Mouse (Mus musculus) testis, postnatal 10 days (tissue): ENCODE measurements around the gene Triml1.
A peak's percentile ranks its signal among the peaks of the same experiment; 100 is the strongest.

Source experiments
- DNase-seq: peaks from one replicate; pipeline ENCODE4 v3.0.0; 2021; ENCODE audit warnings: low spot score

Gene Triml1

DNA sequence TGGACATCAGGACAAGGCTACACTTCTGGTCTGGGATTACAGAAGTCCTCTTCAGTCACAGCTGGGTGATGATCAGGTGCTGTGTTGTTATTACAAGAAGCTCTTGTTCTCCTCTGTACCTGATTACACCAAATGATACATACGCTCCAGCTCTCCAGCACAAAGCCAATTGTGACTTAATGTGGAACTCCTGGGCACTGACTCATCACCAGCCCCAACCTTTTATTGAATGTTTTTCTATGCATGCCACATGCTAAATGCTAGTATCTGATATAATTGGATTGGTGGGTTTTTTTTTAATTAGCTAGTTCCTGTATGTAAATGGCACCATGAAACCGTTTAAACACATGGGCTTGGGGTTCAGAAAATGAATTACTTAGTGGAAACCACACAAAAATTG, at the start of gene Triml1:
Gene Triml1 (minus strand): TSS at position 101 of the 400 bp plus-strand sequence.
- DNase-seq = no peak

DNA sequence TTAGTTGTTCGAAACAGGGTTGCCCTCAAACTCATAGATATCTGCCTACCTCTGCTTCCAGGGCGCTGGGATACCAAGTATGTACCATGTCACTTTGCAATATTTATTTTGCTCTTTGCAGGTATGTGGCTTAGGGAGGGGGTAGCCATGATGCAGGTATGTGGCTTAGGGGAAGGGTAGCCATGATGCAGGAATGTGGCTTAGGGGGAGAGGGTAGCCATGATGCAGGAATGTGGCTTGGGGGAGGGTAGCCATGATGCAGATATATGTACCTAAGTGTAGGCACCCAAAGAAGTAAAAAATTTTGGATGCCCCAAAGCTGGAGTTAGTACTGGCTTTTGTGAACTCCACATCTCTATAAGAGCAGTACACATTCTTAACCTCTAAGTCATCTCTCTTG, 41.0 kb upstream of the Triml1 start:
- DNase-seq = no peak

DNA sequence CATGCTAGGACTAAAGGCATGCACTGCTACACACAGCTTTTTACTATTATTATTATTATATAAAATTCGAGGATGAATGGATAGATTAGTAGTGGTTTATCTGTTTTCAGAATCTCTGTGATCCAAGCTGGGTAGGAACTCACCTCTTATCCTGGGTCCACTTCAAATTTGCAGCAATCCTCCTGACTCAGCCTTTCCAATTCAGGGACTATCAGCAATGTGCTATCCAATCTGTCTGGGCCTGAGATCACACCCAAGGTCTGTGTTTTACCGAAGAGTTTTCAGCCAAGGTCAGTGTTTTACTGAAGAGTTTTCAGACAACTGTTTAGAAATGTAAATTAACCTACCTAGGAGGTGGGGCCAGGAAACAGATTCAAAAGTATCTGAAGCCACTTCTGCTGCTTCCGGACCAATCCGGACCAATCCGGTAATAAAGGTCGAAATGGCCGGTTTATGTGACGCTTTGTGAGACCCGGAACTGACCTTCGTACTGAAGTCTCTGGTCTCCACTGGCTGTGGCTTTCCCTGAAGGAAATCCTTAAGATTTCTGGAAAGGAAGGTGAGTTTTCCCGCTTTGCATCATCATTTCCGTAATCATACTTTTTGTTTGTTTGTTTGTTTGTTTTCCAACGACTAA, 38.9 kb upstream of the Triml1 start, which contains the start of gene Triml2:
Gene Triml2 (plus strand): TSS at position 488 of the 637 bp plus-strand sequence.
- no peak for DNase-seq

DNA sequence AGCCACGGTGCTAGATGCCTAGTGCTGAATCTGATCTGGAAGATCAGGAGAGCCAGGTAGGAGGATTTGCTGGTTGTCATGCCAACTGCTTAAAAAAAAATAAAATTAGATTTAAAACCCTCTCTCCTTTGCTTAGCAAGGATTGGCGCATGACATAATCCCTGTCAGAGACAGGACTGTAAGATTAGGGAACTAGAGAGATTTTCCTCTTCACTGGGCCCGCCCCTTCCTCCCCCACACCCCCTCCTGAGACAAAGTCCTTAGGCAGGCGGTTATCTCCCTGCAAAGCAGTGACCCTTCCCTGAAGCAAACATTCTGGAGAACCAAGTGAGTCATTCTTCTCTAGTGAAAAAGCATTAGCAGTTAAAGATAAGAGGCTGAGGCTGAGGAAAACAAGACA, 37.9 kb upstream of the Triml1 start:
- no peak for DNase-seq

DNA sequence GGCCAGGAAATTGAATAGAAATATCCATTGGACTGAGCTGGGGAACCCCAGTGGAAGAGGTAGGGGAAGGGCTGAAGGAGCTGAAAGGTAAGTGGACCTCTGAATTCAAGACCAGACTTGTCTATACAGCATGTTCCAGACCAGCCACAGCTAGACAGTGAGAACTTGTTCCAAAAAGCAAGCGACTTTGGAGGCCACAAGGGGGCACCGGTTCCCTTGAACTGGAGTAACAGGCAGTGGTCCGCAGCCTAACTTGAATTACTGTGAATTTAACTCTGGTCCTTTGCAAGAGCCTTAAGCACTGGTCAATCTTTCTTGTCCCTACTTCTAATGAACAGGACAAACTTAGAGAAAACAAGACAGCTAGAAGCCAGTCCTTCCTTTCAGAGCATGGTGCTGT, 37.0 kb upstream of the Triml1 start:
- peak; percentile 45 for DNase-seq

DNA sequence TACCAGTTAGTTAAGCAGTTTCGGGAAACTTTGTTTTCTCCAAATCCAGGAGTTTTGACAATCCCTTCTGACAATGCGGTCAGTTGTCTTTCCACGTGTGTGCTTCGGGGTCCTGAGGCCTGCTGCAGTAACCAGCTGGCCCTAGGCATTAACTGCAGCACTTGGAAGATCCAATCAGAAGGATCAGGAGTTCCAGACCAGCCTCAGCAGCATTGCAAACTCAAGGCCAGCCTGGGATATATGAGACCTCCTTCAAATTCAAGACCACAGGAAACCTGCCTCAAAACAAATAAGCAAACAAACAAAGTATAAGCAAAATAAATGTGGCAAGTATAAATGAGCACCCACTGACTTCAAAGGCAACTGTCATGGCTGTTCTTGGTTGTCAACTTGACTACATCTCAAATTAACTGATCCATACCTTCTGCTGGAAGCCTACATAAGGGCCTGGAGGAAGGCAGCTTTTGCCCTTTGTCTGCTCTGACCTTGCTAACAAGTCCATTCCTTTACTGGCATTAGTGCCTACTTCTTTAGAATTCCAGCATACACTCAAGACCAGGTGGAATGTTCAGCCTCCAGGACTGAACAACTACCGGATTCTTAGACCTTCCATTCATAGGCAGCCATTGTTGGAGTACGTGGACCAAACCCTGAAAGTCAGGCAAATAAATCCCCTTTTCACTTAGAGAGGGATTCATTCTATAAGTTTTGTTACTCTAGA, 35.6 kb upstream of the Triml1 start:
- no peak for DNase-seq

DNA sequence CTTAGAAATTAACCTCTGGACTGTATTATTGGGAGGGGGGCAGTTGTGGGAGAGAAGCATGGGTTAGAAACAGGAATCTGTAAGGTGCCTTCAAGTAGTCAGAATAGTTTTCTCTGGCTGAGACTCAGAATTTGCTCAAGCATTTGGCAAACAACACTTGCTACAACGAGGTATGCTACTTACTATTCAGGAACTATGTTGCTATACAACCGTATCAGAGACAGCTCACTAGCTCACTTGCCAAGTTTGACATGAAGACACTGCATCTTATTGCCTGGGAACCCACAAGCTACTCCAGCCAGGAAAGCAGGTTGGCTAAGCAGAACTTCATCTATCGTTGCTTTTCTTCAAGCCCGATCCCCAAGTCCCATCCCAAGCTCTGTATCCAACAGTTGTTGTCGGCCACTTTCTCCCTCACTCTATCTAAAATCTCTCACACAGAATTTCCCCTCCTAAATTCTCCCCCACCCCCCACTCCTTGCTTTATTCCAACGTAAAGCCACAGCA, 28.0 kb upstream of the Triml1 start:
- DNase-seq = no peak

DNA sequence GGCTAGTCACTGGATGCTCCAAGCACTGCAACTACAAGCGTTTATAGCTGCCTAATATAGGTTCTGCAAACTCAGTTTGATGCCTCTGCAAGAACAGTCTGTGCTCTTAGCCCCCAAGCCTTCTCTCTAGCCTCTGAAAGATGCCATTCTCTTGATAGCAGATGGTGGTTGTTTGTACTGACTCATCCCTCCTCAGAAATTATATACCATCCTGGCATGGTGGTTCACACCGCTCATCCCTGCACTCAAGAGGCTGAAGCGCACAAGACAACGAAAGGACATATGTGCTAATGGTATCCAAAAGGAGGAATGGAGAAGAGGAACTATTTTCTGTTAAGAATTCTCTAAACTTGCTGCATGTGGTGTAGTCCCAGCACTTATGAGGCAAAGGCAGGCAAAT, 26.8 kb upstream of the Triml1 start:
- DNase-seq = no peak

DNA sequence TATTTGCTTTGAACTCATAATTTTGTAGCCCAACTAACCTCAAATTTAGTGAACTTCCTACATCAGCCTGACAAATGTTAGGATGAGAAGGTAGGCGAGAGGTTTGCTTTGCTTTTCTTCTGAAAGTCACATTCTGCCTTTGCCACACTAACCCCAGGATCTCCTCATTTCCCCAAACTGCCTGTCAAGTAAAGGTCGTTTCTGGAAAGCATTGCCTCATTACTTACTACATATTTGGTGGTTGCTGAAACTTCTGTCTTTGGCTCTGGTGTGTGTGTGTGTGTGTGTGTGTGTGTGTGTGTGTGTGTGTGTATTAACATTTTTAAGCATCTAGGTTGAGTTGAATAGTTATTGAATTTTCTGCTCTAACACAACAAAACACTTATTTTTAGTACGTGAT, 23.2 kb upstream of the Triml1 start:
- DNase-seq = no peak

DNA sequence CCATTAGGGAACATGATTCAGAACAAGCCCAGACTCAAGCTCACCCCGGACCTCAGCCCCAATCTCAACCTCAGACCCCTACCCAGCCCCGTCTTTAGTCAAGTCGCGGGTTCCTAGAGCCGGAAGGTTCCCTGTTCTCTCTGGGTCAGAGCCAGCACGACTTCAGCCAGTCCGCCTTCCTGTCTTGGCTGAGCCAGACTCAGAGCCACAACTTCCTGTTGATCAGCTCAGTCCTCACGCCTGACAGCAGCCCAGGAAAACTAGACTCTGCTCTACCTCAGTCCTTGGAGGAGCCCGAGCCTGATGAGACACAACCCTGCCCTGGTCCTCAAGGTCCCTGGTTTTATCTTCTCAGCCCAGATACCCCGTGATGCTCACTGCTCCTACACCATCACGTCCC, 22.0 kb upstream of the Triml1 start:
- no peak for DNase-seq

DNA sequence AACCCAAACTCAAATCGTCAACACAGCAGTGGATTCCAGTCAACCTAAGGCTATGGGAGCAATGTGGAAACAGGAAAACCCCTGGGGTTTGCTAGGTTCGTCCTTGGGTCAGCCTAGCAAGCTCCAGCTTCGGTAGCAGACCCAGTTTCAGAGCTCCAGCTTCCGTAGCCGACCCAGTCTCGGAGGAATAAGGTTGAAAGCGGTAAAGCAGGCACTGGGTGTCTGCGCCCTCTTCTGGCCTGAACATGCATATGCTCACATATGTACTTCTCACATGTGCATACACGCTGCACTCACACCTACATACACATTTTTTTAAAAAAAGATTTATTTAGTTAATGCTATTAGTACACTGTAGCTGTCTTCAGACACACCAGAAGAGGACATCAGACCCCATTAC, 8.0 kb upstream of the Triml1 start:
- no peak for DNase-seq

DNA sequence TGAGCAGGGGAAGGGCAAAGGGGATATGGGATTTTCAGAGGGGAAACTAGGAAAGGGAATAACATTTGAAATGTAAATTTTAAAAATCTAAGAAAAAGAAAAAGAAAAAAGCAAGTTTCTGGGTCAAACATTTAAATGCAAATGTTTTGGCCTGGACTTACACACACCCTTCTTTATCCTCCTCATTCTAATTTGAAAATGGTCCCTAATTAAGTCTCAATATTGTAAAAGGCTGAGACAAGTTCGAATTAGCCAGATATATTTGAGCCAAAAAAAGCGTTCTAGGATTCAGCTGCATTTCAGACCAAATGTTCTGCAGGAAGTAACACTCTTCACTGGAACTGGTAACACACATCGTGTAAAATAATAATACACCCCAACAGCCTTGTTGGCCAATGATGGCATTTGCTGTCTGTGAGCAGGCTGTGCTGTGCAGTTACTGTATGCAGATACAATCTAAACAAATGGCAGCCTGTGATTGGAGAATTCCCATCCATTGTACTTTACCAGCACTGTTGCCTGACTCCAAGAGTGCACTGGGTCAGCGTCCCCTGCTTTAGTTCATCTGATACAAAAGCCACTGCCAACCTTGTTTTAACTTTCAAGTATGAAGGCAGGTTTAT, 30.0 kb downstream of the Triml1 start:
- DNase-seq = no peak
